Mouse (Mus musculus) thymus, adult 2 months (tissue): ENCODE measurements around the gene Lysmd3. TPM values are rescaled to one million over a fixed set of nuclear protein-coding genes. Genes with fewer than 3 reads are reported as not detected.

Experiments
- DNase-seq: peaks from one replicate; pipeline ENCODE4 v3.0.0; 2021
- H3K27ac ChIP-seq: fragments of 200-500 bp; 2 replicates; pipeline ENCODE4 v1.5.1; 2012; ENCODE audit warnings: low read length, control low read depth; ENCODE audit not compliant: control insufficient read depth, insufficient read depth
- H3K27me3 ChIP-seq: fragments of 200-500 bp; 2 replicates; pipeline ENCODE4 v1.6.1; 2012; ENCODE audit warnings: mild to moderate bottlenecking, low read length, moderate library complexity, mixed read lengths; ENCODE audit not compliant: control insufficient read depth, insufficient read depth
- H3K36me3 ChIP-seq: fragments of 200-500 bp; 2 replicates; pipeline ENCODE4 v1.6.1; 2012; ENCODE audit warnings: mild to moderate bottlenecking, low read length, moderate library complexity; ENCODE audit not compliant: control insufficient read depth, insufficient read depth
- H3K4me1 ChIP-seq: fragments of 200-500 bp; replicated peaks from 2 replicates; pipeline ENCODE4 v1.6.1; 2012; ENCODE audit warnings: low read length; ENCODE audit not compliant: control insufficient read depth, insufficient read depth
- H3K4me3 ChIP-seq: fragments of 200-500 bp; 2 replicates; pipeline ENCODE4 v1.5.1; 2012; ENCODE audit warnings: mild to moderate bottlenecking, low read length, control low read depth, moderate library complexity; ENCODE audit not compliant: control insufficient read depth, insufficient read depth
- CTCF ChIP-seq: fragments of 200-500 bp; IDR thresholded peaks from 2 replicates; pipeline ENCODE4 v1.5.1; 2012; ENCODE audit warnings: mild to moderate bottlenecking, control low read depth, low read length, moderate library complexity, borderline replicate concordance; ENCODE audit not compliant: control insufficient read depth, poor library complexity, insufficient read depth; ENCODE audit errors: extremely low read depth
- POLR2A ChIP-seq: fragments of 200-500 bp; IDR thresholded peaks from 2 replicates; pipeline ENCODE4 v1.6.1; 2012; ENCODE audit warnings: mild to moderate bottlenecking, low read length, control low read depth, moderate library complexity; ENCODE audit not compliant: control insufficient read depth, poor library complexity, insufficient read depth; ENCODE audit errors: extremely low read depth
- WGBS: fragments of 180-500 bp; shearing (Covaris S2); methylation state at CpG from one replicate; pipeline ENCODE4 v1.1.7; 2018; 5-methylcytosine and 5-hydroxymethylcytosine counted together
- polyA plus RNA-seq: library from polyadenylated mRNA; depleted of rRNA; stranded (reverse); fragments of >200 nt; gene quantifications from 2 replicates; pipeline ENCODE4 v1.2.3, GENCODE M21; 2012

The Lysmd3 gene
- polyA plus RNA-seq, 1 experiment: 11.1 TPM

GRCm38 (mm10) chr13:81632720-81633415, 24.6 kb upstream of the Lysmd3 start, which contains the start of gene Adgrv1:
Gene Adgrv1, minus strand, starts transcription at chr13:81633154.
- Histone ChIP-seq H3K27ac (no peak within 1 kb of the TSS), H3K4me3 (no peak within 1 kb of the TSS)
- 11% methylated on average over 42 of the region's 42 CpGs for WGBS

GRCm38 (mm10) chr13:81639624-81640023, 17.8 kb upstream of the Lysmd3 start:
- no peak for DNase-seq
- no peaks in the 10 kb centered on the region for H3K4me1 ChIP-seq
- TF ChIP-seq CTCF: no peak
- no peak for TF ChIP-seq POLR2A
- 77% methylated on average over 4 of the region's 4 CpGs for WGBS
- no peaks in the 10 kb centered on the region for H3K36me3 ChIP-seq
- no peaks in the 10 kb centered on the region for H3K27me3 ChIP-seq
- no peak overlapping the region for H3K27ac ChIP-seq
- H3K4me3 ChIP-seq: no peak overlapping the region

More at GRCm38 (mm10) chr13:81632720-81633415, 24.6 kb upstream of the Lysmd3 start, which contains the start of gene Adgrv1:
- no peak for DNase-seq
- TF ChIP-seq POLR2A (no peak), CTCF (no peak)
- Histone ChIP-seq H3K4me1 (no peaks in the 10 kb centered on the region), H3K36me3 (no peaks in the 10 kb centered on the region), H3K27me3 (peaks cover 10% of the 10 kb centered on the region)

DNA sequence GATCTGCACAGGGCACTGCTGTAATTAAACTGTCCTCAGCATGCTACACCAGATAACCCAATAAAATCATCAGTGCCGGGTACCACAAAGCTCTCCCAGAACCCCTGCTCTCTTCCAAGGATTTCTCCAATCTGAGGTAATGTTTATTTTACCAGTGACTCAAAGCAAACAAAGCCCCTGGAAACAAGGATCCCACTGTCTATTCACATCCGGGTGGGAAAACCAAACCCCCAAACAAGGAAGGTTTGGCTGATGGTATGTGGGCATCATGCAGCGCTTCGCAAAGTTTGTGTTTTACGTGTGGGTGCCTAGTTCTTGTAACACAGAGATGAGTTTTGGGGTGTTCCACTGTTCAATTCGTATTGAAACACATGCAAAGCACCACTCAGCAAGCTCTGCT, 16.6 kb upstream of the Lysmd3 start:
- 55% methylated on average over 6 of the region's 6 CpGs for WGBS
- no peaks in the 10 kb centered on the region for H3K4me1 ChIP-seq

DNA sequence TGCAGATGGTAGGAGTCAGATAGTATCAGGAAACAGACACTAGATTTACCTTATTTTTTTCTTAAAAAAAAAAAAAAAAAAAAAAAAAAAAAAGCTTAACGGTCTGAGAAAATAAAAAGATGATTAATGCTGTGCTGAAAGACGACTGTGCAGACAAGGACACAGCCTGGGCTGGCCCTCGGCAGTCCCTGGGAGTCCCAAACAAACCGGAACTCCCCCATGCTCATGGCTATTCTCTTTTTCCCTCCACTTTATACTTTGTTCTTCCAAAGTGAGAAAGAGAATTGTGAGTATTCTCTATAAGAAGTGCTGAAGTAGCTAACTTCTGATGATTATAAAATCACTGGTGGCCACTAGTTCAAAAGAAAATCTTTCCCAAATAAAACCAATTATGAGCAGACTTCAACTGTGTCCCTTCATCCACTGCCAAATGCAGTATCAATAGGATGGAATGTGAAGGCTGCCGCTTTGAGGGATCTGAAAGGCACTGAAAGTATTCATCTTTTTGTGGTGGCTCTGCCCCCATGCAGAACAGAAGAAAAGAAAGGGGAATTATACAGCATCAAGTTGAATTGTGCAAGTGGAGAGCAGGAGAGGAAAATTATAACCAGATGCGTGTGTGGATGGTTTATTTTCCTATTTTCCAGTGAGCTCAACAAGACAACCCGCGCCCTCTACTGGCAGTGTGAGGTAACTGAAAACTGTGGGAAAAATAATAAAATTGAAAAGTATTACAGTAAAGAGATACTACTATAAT, 16.0 kb upstream of the Lysmd3 start:
- 22% methylated on average over 8 of the region's 8 CpGs for whole genome bisulfite sequencing
- TF ChIP-seq CTCF: no peak
- no peak for TF ChIP-seq POLR2A

More for the DNA sequence above, 16.6 kb upstream of the Lysmd3 start:
- no peak overlapping the region for H3K4me3 ChIP-seq
- TF ChIP-seq POLR2A (no peak), CTCF (no peak)
- H3K27ac ChIP-seq: no peak overlapping the region
- H3K36me3 ChIP-seq: no peaks in the 10 kb centered on the region
- no peaks in the 10 kb centered on the region for H3K27me3 ChIP-seq
- DNase-seq: no peak

GRCm38 (mm10) chr13:81642491-81643149, 14.8 kb upstream of the Lysmd3 start:
- no peak overlapping the region for H3K27ac ChIP-seq
- H3K4me1 ChIP-seq: no peaks in the 10 kb centered on the region
- H3K4me3 ChIP-seq: no peak overlapping the region
- DNase-seq: no peak
- no peaks in the 10 kb centered on the region for H3K36me3 ChIP-seq
- WGBS: 77% methylated on average over 7 of the region's 7 CpGs
- no peaks in the 10 kb centered on the region for H3K27me3 ChIP-seq
- TF ChIP-seq POLR2A: no peak
- TF ChIP-seq CTCF: no peak

More for the DNA sequence above, 16.0 kb upstream of the Lysmd3 start:
- peak; percentile 33 for DNase-seq
- Histone ChIP-seq H3K27me3 (no peaks in the 10 kb centered on the region), H3K4me1 (no peaks in the 10 kb centered on the region), H3K27ac (no peak overlapping the region), H3K4me3 (no peak overlapping the region), H3K36me3 (no peaks in the 10 kb centered on the region)

DNA sequence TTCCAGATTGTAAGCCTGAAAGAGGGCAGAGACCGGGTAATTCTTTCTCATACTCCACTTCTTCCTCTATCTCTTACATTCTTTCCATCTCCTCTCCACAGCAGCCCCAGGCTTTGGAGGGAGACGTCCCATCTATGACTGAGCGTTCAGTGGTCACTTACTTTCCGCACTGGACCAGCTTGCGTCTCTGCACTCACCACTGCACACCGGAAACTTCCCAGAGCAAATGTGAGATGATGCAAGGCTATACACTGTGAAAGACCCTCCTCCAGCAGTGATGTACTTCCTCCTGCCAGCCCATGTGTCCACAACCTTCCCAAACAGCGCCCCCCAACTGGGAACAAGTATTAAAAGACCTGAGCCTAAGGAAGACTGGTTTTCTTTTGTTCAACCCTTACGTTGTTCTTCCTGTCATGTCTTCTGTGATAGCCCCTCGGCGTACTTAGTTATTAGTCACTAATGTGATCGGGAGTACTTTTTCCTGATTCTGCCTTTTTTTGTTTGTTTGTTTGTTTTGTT, 13.4 kb upstream of the Lysmd3 start:
- H3K4me3 ChIP-seq: no peak overlapping the region
- no peaks in the 10 kb centered on the region for H3K36me3 ChIP-seq
- no peak overlapping the region for H3K27ac ChIP-seq
- no peaks in the 10 kb centered on the region for H3K27me3 ChIP-seq
- no peaks in the 10 kb centered on the region for H3K4me1 ChIP-seq
- WGBS: 92% methylated on average over 11 of the region's 11 CpGs
- DNase-seq: no peak
- TF ChIP-seq POLR2A (no peak), CTCF (no peak)
